In the genomic region with DNA sequence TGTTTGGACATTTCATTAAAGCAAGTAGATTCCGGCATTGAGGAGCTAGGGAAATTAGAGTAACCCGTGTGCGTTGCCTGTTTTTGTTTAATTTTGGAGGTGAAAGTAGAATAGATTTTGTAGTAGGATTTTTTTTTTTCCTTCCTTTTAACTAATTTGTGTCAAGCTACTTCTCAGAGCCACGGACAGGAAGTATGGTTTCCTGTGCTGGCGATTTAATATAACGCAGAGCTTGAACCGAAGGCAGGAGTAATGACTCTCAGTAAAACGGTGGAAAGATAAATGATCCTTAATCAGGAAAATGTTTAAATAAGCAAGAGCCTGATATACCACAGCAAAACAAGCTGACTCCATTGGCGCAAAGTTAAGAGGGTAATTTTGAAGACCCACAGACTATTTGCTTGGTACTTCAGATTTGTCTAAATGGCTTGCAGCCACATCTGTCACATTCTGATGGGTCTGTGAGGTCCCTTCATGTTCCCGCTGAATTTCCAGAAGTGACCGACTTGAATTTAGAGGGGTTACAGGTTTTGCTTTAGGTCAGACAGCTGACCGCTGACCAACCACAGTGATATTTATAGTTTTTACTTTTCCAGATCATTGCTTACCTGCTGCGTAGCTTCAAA, we compare ENCODE assay signal across 19 mouse cellular contexts. TPM values are rescaled to one million over a fixed set of nuclear protein-coding genes. Genes with fewer than 3 reads are reported as not detected.
DNase-seq lines count a peak whose midpoint lies in the region; ATAC-seq and TF ChIP-seq lines count a peak whose summit lies in the region.
"Had no signal": no experiment of that assay in that cellular context is flagged by ENCODE, and none has a peak within 500 bp of the region (broad histone marks: within the 10 kb centered on the region; RNA-seq: fewer than 3 reads in every experiment).

No protein-coding gene starts in this region.

- no peak for TF ChIP-seq CTCF in embryonic fibroblast, embryonic 13.5 days (IDR thresholded peaks at IDR 0.05; ENCODE audit: borderline replicate concordance, insufficient read depth, low read length)

- no peak overlapping the region for H3K9ac ChIP-seq in heart, embryonic 12.5 days
- no peak overlapping the region for H3K9ac ChIP-seq in lung, embryonic 15.5 days
- no peak overlapping the region for H3K9ac ChIP-seq in limb, embryonic 15.5 days
- H3K9ac ChIP-seq: neural tube, embryonic 12.5 days had no signal

- H3K4me2 ChIP-seq in heart, embryonic 12.5 days = no peak overlapping the region
- peak overlapping the region; percentile 9 for H3K4me2 ChIP-seq in lung, embryonic 15.5 days
- H3K4me2 ChIP-seq in limb, embryonic 15.5 days = no peak overlapping the region
- H3K4me2 ChIP-seq: neural tube, embryonic 12.5 days had no signal

- H3K27me3 ChIP-seq in heart, embryonic 12.5 days (replicated peaks) = no peaks in the 10 kb centered on the region
- no peaks in the 10 kb centered on the region for H3K27me3 ChIP-seq in lung, embryonic 15.5 days
- H3K27me3 ChIP-seq in limb, embryonic 15.5 days = no peaks in the 10 kb centered on the region
- H3K27me3 ChIP-seq: neural tube, embryonic 12.5 days had no signal

- H3K36me3 ChIP-seq in heart, embryonic 12.5 days = no peaks in the 10 kb centered on the region
- no peaks in the 10 kb centered on the region for H3K36me3 ChIP-seq in lung, embryonic 15.5 days
- H3K36me3 ChIP-seq in limb, embryonic 15.5 days = no peaks in the 10 kb centered on the region
- H3K36me3 ChIP-seq: midbrain, embryonic 10.5 days; neural tube, embryonic 12.5 days had no signal

- 55% methylated on average over 13 of the region's 13 CpGs for WGBS in heart, embryonic 12.5 days
- 18% methylated on average over 13 of the region's 13 CpGs for WGBS in lung, embryonic 15.5 days
- WGBS in limb, embryonic 15.5 days = 21% methylated on average over 13 of the region's 13 CpGs

- H3K4me1 ChIP-seq in heart, embryonic 12.5 days (replicated peaks) = peaks cover 39% of the 10 kb centered on the region
- peaks cover 70% of the 10 kb centered on the region for H3K4me1 ChIP-seq in lung, embryonic 15.5 days
- H3K4me1 ChIP-seq in embryonic fibroblast, embryonic 13.5 days (ENCODE audit: control insufficient read depth, insufficient read depth, low read length) = peaks cover 43% of the 10 kb centered on the region
- H3K4me1 ChIP-seq in limb, embryonic 15.5 days = peaks cover 61% of the 10 kb centered on the region

- no peak for DNase-seq in heart, postnatal 25 days (ENCODE audit: low spot score)
- DNase-seq in lung, postnatal 10 days = no peak
- DNase-seq in layer of hippocampus, postnatal 14 days (ENCODE audit: low spot score in 2 of 2) = no peak
- no peak for DNase-seq in right cerebral cortex, postnatal 10 days (ENCODE audit: low spot score in 2 of 2)
- DNase-seq: adrenal gland, postnatal 36 days; cerebellum, adult 2 months; kidney, postnatal 25 days; right cerebral cortex, postnatal 4 days; thymus, adult 18-20 months had no signal

- H3K9me3 ChIP-seq in heart, embryonic 12.5 days (replicated peaks) = no peaks in the 10 kb centered on the region
- H3K9me3 ChIP-seq in lung, embryonic 15.5 days = no peaks in the 10 kb centered on the region
- H3K9me3 ChIP-seq in limb, embryonic 15.5 days = no peaks in the 10 kb centered on the region
- H3K9me3 ChIP-seq: midbrain, embryonic 10.5 days; neural tube, embryonic 12.5 days had no signal

- no peak overlapping the region for H3K4me3 ChIP-seq in heart, embryonic 12.5 days
- H3K4me3 ChIP-seq in lung, embryonic 15.5 days = no peak overlapping the region
- H3K4me3 ChIP-seq in embryonic fibroblast, embryonic 13.5 days (ENCODE audit: insufficient read depth, low read length) = no peak overlapping the region
- no peak overlapping the region for H3K4me3 ChIP-seq in limb, embryonic 15.5 days
- H3K4me3 ChIP-seq: erythroblast, embryonic 14.5 days; midbrain, embryonic 10.5 days; neural tube, embryonic 12.5 days had no signal

- no peak for TF ChIP-seq POLR2A in embryonic fibroblast, embryonic 13.5 days (IDR thresholded peaks at IDR 0.05; ENCODE audit: low read depth, low read length)

- intact Hi-C loops in heart, postnatal 25 days (cut with DNase I) = no loop called here

- 0 out of 2 replicates have a peak, but pooled peaks have one; percentile 42 for ATAC-seq in heart, embryonic 12.5 days (ENCODE audit: insufficient number of reproducible peaks, low FRiP score)
- ATAC-seq in lung, embryonic 15.5 days (ENCODE audit: borderline replicate concordance, extremely low read depth, low FRiP score, low TSS enrichment) = no peak
- no peak for ATAC-seq in limb, embryonic 15.5 days (ENCODE audit: insufficient number of reproducible peaks, low FRiP score, low TSS enrichment, low read depth)
- ATAC-seq: CD4-positive, CD25-positive, alpha-beta regulatory T cell, adult 4 months had no signal

- peak overlapping the region; percentile 82 for H3K27ac ChIP-seq in heart, embryonic 12.5 days (ENCODE audit: poor library complexity, severe bottlenecking)
- peak overlapping the region; percentile 64 for H3K27ac ChIP-seq in lung, embryonic 15.5 days
- H3K27ac ChIP-seq in embryonic fibroblast, embryonic 13.5 days (ENCODE audit: insufficient read depth, low read length) = peak overlapping the region; percentile 100
- H3K27ac ChIP-seq in limb, embryonic 15.5 days = peak overlapping the region; percentile 94
- H3K27ac ChIP-seq: midbrain, embryonic 10.5 days; neural tube, embryonic 12.5 days had no signal

RNA-seq across cellular contexts. Expression of gene 4930558K02Rik, which starts 38.7 kb away (rescaled TPM):
- polyA plus RNA-seq in heart, embryonic 12.5 days (2016; fragmentation: Nextera tagmentation; extraction: Ambion mirVana) = not detected in 2 replicates
- total RNA-seq in heart, postnatal 25 days (2021) = not detected
- polyA plus RNA-seq in lung, embryonic 15.5 days (2015; fragmentation: Nextera tagmentation; extraction: Ambion mirVana) = not detected in 2 replicates
- polyA plus RNA-seq in embryonic fibroblast, embryonic 13.5 days (2011; ENCODE audit: insufficient read length, low read depth, missing spikeins) = not detected in 2 replicates
- not detected in 2 replicates for polyA plus RNA-seq in limb, embryonic 15.5 days (2015; fragmentation: Nextera tagmentation; extraction: Ambion mirVana)
- total RNA-seq in layer of hippocampus, postnatal 14 days (2021) = not detected
- total RNA-seq: adrenal gland, postnatal 36 days; gastrocnemius, adult 8-10 months; left cerebral cortex, postnatal 36 days had no signal
- polyA plus RNA-seq: CD4-positive, CD25-positive, alpha-beta regulatory T cell, adult 4 months; cerebellum, adult 2 months; erythroblast, embryonic 14.5 days; midbrain, embryonic 10.5 days; neural tube, embryonic 12.5 days had no signal

RNA-seq across cellular contexts. Expression of gene Pigc, which starts 49.1 kb away (rescaled TPM):
- polyA plus RNA-seq in heart, embryonic 12.5 days (2016; fragmentation: Nextera tagmentation; extraction: Ambion mirVana) = 22.5 and 23.4 TPM in 2 replicates
- 10 to 100 TPM; 16.5 to 16.9 TPM for total RNA-seq in heart, postnatal 25 days (2021)
- 35.7 and 36.4 TPM in 2 replicates for polyA plus RNA-seq in lung, embryonic 15.5 days (2015; fragmentation: Nextera tagmentation; extraction: Ambion mirVana)
- polyA plus RNA-seq in embryonic fibroblast, embryonic 13.5 days (2011; ENCODE audit: insufficient read length, low read depth, missing spikeins) = 31.0 and 38.6 TPM in 2 replicates
- polyA plus RNA-seq in limb, embryonic 15.5 days (2015; fragmentation: Nextera tagmentation; extraction: Ambion mirVana) = 48.2 and 51.4 TPM in 2 replicates
- 10 to 100 TPM; 19.6 to 19.8 TPM for total RNA-seq in layer of hippocampus, postnatal 14 days (2021)
